Mouse (Mus musculus): ENCODE results near the gene Lpgat1.

Gene Lpgat1

GRCm38 (mm10) chr1:191808688-191809223 is 91.1 kb downstream of the Lpgat1 start:
- no peak for DNase-seq

DNA sequence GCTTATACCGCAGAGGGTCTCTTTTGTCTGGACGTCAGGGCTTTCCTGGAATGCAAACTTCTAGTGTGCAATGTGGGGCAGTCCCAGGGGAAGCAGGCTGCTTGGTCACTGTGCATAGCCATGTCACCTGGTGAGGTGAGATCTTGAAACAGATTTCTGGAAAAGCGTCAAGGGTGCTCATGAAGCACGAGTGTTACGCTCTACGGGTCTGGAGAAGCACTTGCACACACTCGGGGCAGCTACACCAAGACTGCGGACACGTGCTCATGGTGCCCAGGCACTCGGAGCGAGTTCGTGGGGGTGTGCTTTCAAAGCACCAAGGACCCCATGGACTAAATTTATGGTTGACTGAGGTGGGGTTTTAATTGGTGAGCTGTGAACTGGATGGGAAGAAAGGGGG is 94.1 kb downstream of the Lpgat1 start:
- no peak for DNase-seq

GRCm38 (mm10) chr1:191812949-191813691 is 95.5 kb downstream of the Lpgat1 start:
- no peak for DNase-seq

DNA sequence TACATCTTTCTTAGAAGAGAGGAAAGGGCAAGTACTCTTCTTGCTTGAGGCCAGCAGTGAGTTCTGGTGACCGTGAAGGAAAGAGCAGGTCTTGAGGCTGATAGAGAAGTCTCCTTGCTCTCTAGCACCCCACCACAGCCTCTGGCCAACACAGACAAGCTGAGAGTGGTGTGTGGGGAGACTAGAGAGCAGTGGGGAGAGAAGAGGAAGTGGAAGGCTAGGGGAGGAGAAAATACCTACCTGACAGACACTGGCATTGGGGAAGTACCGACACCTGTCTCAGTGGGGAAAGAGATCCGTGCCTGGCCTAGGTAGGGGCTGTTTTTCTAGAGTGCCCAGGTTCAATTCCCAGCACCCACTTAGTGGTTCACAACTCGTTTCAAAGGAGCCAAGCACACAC is 96.6 kb downstream of the Lpgat1 start:
- DNase-seq = no peak

GRCm38 (mm10) chr1:191814935-191815334 is 97.3 kb downstream of the Lpgat1 start:
- no peak for DNase-seq

GRCm38 (mm10) chr1:191816596-191816995 is 99.0 kb downstream of the Lpgat1 start:
- DNase-seq = no peak

DNA sequence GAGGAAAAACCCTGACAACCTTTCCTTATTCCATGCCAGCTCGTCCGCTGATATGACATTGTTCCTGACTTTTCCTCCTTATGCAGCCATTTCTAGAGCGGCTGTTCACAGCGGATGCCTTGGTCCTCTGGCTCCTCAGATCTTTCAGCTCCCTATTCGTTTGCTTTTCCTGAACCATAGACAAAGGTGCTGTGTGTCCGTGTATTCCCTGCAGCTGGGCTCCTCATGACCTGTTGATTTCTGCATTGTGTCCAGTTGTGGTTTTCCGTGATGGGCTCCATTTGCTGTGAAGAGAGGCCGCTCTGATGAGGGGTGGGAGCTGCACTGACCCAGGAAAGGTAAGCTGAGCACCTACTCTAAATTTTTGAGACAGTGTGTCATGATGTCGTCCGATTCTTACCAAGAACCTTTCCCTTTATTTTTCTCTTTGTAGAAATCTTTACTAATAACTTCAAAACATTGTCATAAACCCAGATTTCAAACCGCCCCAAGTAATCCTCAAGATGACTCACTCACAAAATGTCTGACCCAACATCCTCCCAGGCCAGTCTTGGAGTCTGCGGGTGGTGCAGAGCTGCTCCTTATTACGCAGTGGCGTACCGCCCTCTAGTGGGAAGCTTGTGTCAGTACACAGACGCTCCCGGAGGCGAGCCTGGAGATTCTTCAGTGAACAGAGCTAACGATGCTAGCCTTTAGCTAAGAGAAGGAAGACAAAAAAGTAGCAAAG is 99.9 kb downstream of the Lpgat1 start:
- DNase-seq = peak; percentile 83

DNA sequence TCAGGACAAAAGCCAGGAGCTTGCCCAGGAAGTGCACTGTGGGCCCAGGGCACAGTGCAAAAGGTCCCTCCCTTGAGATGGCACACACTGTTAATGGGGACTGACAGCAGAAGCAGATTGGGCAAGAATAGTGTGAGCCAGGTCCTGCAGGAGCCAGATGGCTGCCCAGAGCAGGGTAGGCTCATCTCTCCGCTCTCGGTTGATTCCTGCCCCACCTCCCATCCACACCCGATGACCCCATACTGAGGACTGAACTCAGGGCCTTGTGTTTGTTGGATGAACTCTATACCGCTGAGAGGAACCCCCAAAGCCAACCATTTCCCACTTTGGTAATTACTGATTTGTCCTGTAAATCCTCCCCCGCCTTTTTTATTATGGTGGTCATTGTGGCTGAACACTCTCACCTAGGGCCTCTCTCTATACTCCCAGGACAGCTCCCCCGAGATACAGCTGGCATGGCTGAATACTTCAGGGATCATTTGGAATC is 100.6 kb downstream of the Lpgat1 start:
- DNase-seq = no peak

- no peak for DNase-seq
These were observed 101.4 kb downstream of the Lpgat1 start for GRCm38 (mm10) chr1:191819026-191819425.

DNA sequence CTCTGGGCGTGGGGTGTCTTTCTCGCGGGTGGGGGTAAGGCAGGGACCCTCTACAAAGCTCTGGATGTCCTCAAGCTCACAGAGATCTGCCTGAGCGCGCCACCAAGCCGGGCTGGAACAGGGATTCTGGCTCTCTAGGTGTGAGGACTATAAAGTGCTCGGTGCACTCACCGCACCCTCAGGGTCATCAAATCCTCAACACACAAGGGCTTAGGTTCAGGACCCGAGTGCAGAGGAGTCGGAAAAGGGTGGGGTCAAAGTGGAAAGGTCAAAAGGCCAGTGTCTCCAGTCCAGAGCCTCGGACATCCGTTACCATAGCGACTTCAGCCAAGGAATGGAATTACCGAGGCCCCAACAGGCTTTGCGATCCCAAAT is 103.3 kb downstream of the Lpgat1 start:
- no peak for DNase-seq

GRCm38 (mm10) chr1:191821326-191822091 is 103.9 kb downstream of the Lpgat1 start, which contains the start of gene Nek2:
TSS of gene Nek2 (plus strand) at chr1:191821444.
- peak; percentile 94 for DNase-seq

DNA sequence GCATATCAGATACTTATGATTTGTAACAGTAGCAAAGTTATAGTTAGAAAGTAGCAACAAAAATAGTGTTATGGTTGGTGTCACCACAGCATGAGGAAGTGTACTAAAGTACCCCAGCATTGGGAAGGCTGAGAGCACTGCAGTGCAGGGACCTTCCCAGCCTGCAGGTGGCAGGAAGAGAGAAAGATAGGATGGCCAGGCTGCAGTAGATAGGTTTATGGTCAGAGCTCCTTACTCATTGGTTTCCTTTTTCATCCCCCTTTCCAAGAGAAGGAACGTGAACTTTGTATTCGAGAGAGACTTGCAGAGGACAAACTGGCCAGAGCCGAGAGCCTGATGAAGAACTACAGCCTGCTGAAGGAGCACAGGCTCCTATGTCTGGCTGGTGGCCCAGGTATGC is 111.5 kb downstream of the Lpgat1 start:
- no peak for DNase-seq

GRCm38 (mm10) chr1:191833396-191833795 is 115.8 kb downstream of the Lpgat1 start:
- no peak for DNase-seq
